30 mouse cellular contexts compared by ENCODE assay signal in the genomic region with DNA sequence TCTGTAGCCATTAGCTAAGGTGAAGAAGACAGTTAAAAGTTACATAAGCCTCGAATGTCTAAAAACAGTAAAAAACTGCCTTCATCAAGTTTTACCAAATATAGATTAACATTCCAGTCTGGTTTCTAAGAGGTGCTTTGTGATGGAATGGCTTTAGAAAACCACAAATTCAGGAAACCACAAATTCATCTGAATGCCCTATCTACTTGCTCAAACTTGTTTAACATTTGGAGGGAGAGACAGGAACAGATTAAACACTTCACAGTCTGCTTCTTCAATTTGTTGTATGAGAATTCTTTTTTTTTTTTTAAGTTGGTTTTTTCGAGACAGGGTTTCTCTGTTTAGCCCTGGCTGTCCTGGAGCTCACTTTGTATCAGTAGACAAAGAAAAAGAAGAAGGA. TPM values are rescaled to one million over a fixed set of nuclear protein-coding genes. Genes with fewer than 3 reads are reported as not detected.
DNase-seq lines count a peak whose midpoint lies in the region; ATAC-seq and TF ChIP-seq lines count a peak whose summit lies in the region.
"Had no signal": no experiment of that assay in that cellular context is flagged by ENCODE, and none has a peak within 500 bp of the region (broad histone marks: within the 10 kb centered on the region; RNA-seq: fewer than 3 reads in every experiment).

No protein-coding gene starts in this region.

- no peak overlapping the region for H3K4me3 ChIP-seq in lung, embryonic 14.5 days (ENCODE audit: low read depth, low read length)
- H3K4me3 ChIP-seq: heart, embryonic 10.5 days; heart, embryonic 15.5 days; layer of hippocampus, adult 2 months; limb, embryonic 15.5 days; liver, embryonic 13.5 days; neural tube, embryonic 15.5 days had no signal

- H3K36me3 ChIP-seq in lung, embryonic 14.5 days (ENCODE audit: insufficient read depth) = no peaks in the 10 kb centered on the region
- H3K36me3 ChIP-seq: heart, embryonic 10.5 days; heart, embryonic 15.5 days; limb, embryonic 15.5 days; liver, embryonic 13.5 days; neural tube, embryonic 15.5 days had no signal

- no peak overlapping the region for H3K4me2 ChIP-seq in lung, embryonic 14.5 days
- H3K4me2 ChIP-seq: heart, embryonic 15.5 days; limb, embryonic 15.5 days; liver, embryonic 13.5 days; neural tube, embryonic 15.5 days had no signal

- no peaks in the 10 kb centered on the region for H3K9me3 ChIP-seq in lung, embryonic 14.5 days (ENCODE audit: low read depth, low read length)
- H3K9me3 ChIP-seq: heart, embryonic 10.5 days; heart, embryonic 15.5 days; limb, embryonic 15.5 days; liver, embryonic 13.5 days; neural tube, embryonic 15.5 days had no signal

- no peak for ATAC-seq in lung, embryonic 14.5 days (ENCODE audit: insufficient read depth)
- ATAC-seq in common myeloid progenitor, adult 5-6 weeks (replicated peaks; ENCODE audit: low read depth, poor library complexity, severe bottlenecking) = peak; percentile 76
- ATAC-seq in megakaryocyte progenitor cell, adult 5-6 weeks (replicated peaks; ENCODE audit: poor library complexity) = peak; percentile 37; the same call in 1 of the 2 replicates
- ATAC-seq: forebrain, embryonic 14.5 days; hindbrain, embryonic 16.5 days; Patski had no signal

- no peak overlapping the region for H3K27ac ChIP-seq in lung, embryonic 14.5 days (ENCODE audit: low read depth)
- H3K27ac ChIP-seq: heart, embryonic 10.5 days; heart, embryonic 15.5 days; layer of hippocampus, adult 2 months; limb, embryonic 15.5 days; liver, embryonic 13.5 days; macrophage; neural tube, embryonic 15.5 days had no signal

- TF ChIP-seq CTCF in lung, embryonic 14.5 days (IDR thresholded peaks at IDR 0.05; ENCODE audit: low read depth) = no peak

- WGBS in lung, embryonic 14.5 days = 7% methylated on average over 2 of the region's 2 CpGs

- H3K4me1 ChIP-seq in lung, embryonic 14.5 days (ENCODE audit: insufficient read depth) = peaks cover 13% of the 10 kb centered on the region
- H3K4me1 ChIP-seq: neural tube, embryonic 15.5 days had no signal

- peak; percentile 34 for DNase-seq in lung, embryonic 14.5 days
- no peak for DNase-seq in lung, postnatal 10 days
- DNase-seq in 416B (ENCODE audit: low read depth) = peak; percentile 77
- DNase-seq in cerebellum, adult 11-12 months = no peak
- no peak for DNase-seq in layer of hippocampus, postnatal 36 days
- DNase-seq: adrenal gland, postnatal 25 days; B cell, adult 2 months; cerebellum, adult 18-20 months; cerebellum, postnatal 10 days; gastrocnemius, postnatal 25 days; kidney, adult 18-20 months; kidney, postnatal 36 days; liver, embryonic 13.5 days; lung, adult 18-20 months; midbrain, embryonic 14.5 days; retina, postnatal 1 day; right cerebral cortex, postnatal 25 days; spleen, adult 18-20 months; thymus, postnatal 4 days had no signal

- H3K9ac ChIP-seq in lung, embryonic 14.5 days = no peak overlapping the region
- H3K9ac ChIP-seq: heart, embryonic 15.5 days; limb, embryonic 15.5 days; liver, embryonic 13.5 days; neural tube, embryonic 15.5 days had no signal

- H3K27me3 ChIP-seq in lung, embryonic 14.5 days (ENCODE audit: insufficient read depth, low read length) = no peaks in the 10 kb centered on the region
- H3K27me3 ChIP-seq: heart, embryonic 15.5 days; limb, embryonic 15.5 days; neural tube, embryonic 15.5 days; Patski had no signal

RNA-seq across cellular contexts. Expression of a gene that starts 12.4 kb away (rescaled TPM):
- polyA plus RNA-seq in lung, embryonic 14.5 days (2014; fragmentation: Nextera tagmentation; extraction: Ambion mirVana) = 802 and 805 TPM in 2 replicates
- 328 and 339 TPM in 2 replicates for total RNA-seq in common myeloid progenitor, adult 5-6 weeks (2017)
- 137 and 168 TPM in 2 replicates for total RNA-seq in megakaryocyte progenitor cell, adult 5-6 weeks (2015)
- total RNA-seq in megakaryocyte progenitor cell, adult 5-6 weeks (2017) = 163 and 210 TPM in 2 replicates
- 100 to 1,000 TPM; 297 to 313 TPM for total RNA-seq in layer of hippocampus, postnatal 36 days (2021)

Comparison
In these comparisons a context has a peak if more than half of its experiments do, and no peak if none do; other contexts are left out.
1. DNase-seq: peak in lung, embryonic 14.5 days (single experiment) and 416B (single experiment); none in lung, postnatal 10 days (single experiment), cerebellum, adult 11-12 months (single experiment) and layer of hippocampus, postnatal 36 days (0 of 2).